Mouse (Mus musculus): Measurements from ENCODE around the gene Esf1. TPM values are rescaled to one million over a fixed set of nuclear protein-coding genes. Genes with fewer than 3 reads are reported as not detected.

Gene Esf1
- polyA plus RNA-seq, 1 experiment: 15.5 TPM

- 76% methylated on average over 4 of the region's 4 CpGs for WGBS
- H3K4me1 ChIP-seq (ENCODE audit: control insufficient read depth, insufficient read depth, low read length): no peaks in the 10 kb centered on the region
- H3K27ac ChIP-seq (ENCODE audit: control insufficient read depth, insufficient read depth, low read depth, low read length, poor library complexity): no peak overlapping the region
- H3K4me3 ChIP-seq (replicated peaks; ENCODE audit: control insufficient read depth, low read depth, low read length): no peak overlapping the region
- TF ChIP-seq POLR2A (IDR thresholded peaks at IDR 0.05; ENCODE audit: borderline replicate concordance, control insufficient read depth, low read depth, low read length) (no peak), CTCF (IDR thresholded peaks at IDR 0.05; ENCODE audit: control insufficient read depth, insufficient read depth, low read length) (no peak)
These were observed 62.7 kb downstream of the Esf1 start for GRCm38 (mm10) chr2:140107641-140108040.

GRCm38 (mm10) chr2:140104951-140105350, 65.4 kb downstream of the Esf1 start:
- Histone ChIP-seq H3K4me3 (replicated peaks; ENCODE audit: control insufficient read depth, low read depth, low read length) (no peak overlapping the region), H3K27ac (ENCODE audit: control insufficient read depth, insufficient read depth, low read depth, low read length, poor library complexity) (no peak overlapping the region), H3K4me1 (ENCODE audit: control insufficient read depth, insufficient read depth, low read length) (no peaks in the 10 kb centered on the region)
- 61% methylated on average over 3 of the region's 3 CpGs for WGBS
- TF ChIP-seq POLR2A (IDR thresholded peaks at IDR 0.05; ENCODE audit: borderline replicate concordance, control insufficient read depth, low read depth, low read length): no peak
- TF ChIP-seq CTCF (IDR thresholded peaks at IDR 0.05; ENCODE audit: control insufficient read depth, insufficient read depth, low read length): no peak

- no peak overlapping the region for H3K27ac ChIP-seq (ENCODE audit: control insufficient read depth, insufficient read depth, low read depth, low read length, poor library complexity)
- TF ChIP-seq CTCF (IDR thresholded peaks at IDR 0.05; ENCODE audit: control insufficient read depth, insufficient read depth, low read length): no peak
- no peak for TF ChIP-seq POLR2A (IDR thresholded peaks at IDR 0.05; ENCODE audit: borderline replicate concordance, control insufficient read depth, low read depth, low read length)
- H3K4me1 ChIP-seq (ENCODE audit: control insufficient read depth, insufficient read depth, low read length): no peaks in the 10 kb centered on the region
- H3K4me3 ChIP-seq (replicated peaks; ENCODE audit: control insufficient read depth, low read depth, low read length): no peak overlapping the region
- WGBS: 81% methylated on average over 3 of the region's 3 CpGs
These were observed 69.6 kb downstream of the Esf1 start for GRCm38 (mm10) chr2:140100551-140101474.

GRCm38 (mm10) chr2:140099971-140100370, 70.4 kb downstream of the Esf1 start:
- TF ChIP-seq POLR2A (IDR thresholded peaks at IDR 0.05; ENCODE audit: borderline replicate concordance, control insufficient read depth, low read depth, low read length) (no peak), CTCF (IDR thresholded peaks at IDR 0.05; ENCODE audit: control insufficient read depth, insufficient read depth, low read length) (no peak)
- WGBS: 86% methylated on average over 3 of the region's 3 CpGs
- Histone ChIP-seq H3K4me1 (ENCODE audit: control insufficient read depth, insufficient read depth, low read length) (no peaks in the 10 kb centered on the region), H3K4me3 (replicated peaks; ENCODE audit: control insufficient read depth, low read depth, low read length) (no peak overlapping the region), H3K27ac (ENCODE audit: control insufficient read depth, insufficient read depth, low read depth, low read length, poor library complexity) (no peak overlapping the region)

GRCm38 (mm10) chr2:140097131-140097591, 73.2 kb downstream of the Esf1 start:
- 56% methylated on average over 3 of the region's 3 CpGs for WGBS
- no peak overlapping the region for H3K4me3 ChIP-seq (replicated peaks; ENCODE audit: control insufficient read depth, low read depth, low read length)
- H3K4me1 ChIP-seq (ENCODE audit: control insufficient read depth, insufficient read depth, low read length): no peaks in the 10 kb centered on the region
- H3K27ac ChIP-seq (ENCODE audit: control insufficient read depth, insufficient read depth, low read depth, low read length, poor library complexity): no peak overlapping the region
- no peak for TF ChIP-seq POLR2A (IDR thresholded peaks at IDR 0.05; ENCODE audit: borderline replicate concordance, control insufficient read depth, low read depth, low read length)
- no peak for TF ChIP-seq CTCF (IDR thresholded peaks at IDR 0.05; ENCODE audit: control insufficient read depth, insufficient read depth, low read length)

- 77% methylated on average over 5 of the region's 5 CpGs for WGBS
- Histone ChIP-seq H3K4me3 (replicated peaks; ENCODE audit: control insufficient read depth, low read depth, low read length) (no peak overlapping the region), H3K27ac (ENCODE audit: control insufficient read depth, insufficient read depth, low read depth, low read length, poor library complexity) (no peak overlapping the region), H3K4me1 (ENCODE audit: control insufficient read depth, insufficient read depth, low read length) (no peaks in the 10 kb centered on the region)
- no peak for TF ChIP-seq CTCF (IDR thresholded peaks at IDR 0.05; ENCODE audit: control insufficient read depth, insufficient read depth, low read length)
- TF ChIP-seq POLR2A (IDR thresholded peaks at IDR 0.05; ENCODE audit: borderline replicate concordance, control insufficient read depth, low read depth, low read length): no peak
These were observed 74.3 kb downstream of the Esf1 start for GRCm38 (mm10) chr2:140096034-140096433.

GRCm38 (mm10) chr2:140093433-140093832, 76.9 kb downstream of the Esf1 start:
- 89% methylated on average over 5 of the region's 5 CpGs for WGBS
- no peak for TF ChIP-seq POLR2A (IDR thresholded peaks at IDR 0.05; ENCODE audit: borderline replicate concordance, control insufficient read depth, low read depth, low read length)
- TF ChIP-seq CTCF (IDR thresholded peaks at IDR 0.05; ENCODE audit: control insufficient read depth, insufficient read depth, low read length): no peak
- H3K27ac ChIP-seq (ENCODE audit: control insufficient read depth, insufficient read depth, low read depth, low read length, poor library complexity): no peak overlapping the region
- no peaks in the 10 kb centered on the region for H3K4me1 ChIP-seq (ENCODE audit: control insufficient read depth, insufficient read depth, low read length)
- no peak overlapping the region for H3K4me3 ChIP-seq (replicated peaks; ENCODE audit: control insufficient read depth, low read depth, low read length)

GRCm38 (mm10) chr2:140084245-140084644, 86.1 kb downstream of the Esf1 start:
- TF ChIP-seq POLR2A (IDR thresholded peaks at IDR 0.05; ENCODE audit: borderline replicate concordance, control insufficient read depth, low read depth, low read length) (no peak), CTCF (IDR thresholded peaks at IDR 0.05; ENCODE audit: control insufficient read depth, insufficient read depth, low read length) (no peak)
- Histone ChIP-seq H3K4me1 (ENCODE audit: control insufficient read depth, insufficient read depth, low read length) (no peaks in the 10 kb centered on the region), H3K27ac (ENCODE audit: control insufficient read depth, insufficient read depth, low read depth, low read length, poor library complexity) (no peak overlapping the region), H3K4me3 (replicated peaks; ENCODE audit: control insufficient read depth, low read depth, low read length) (no peak overlapping the region)
- WGBS: 77% methylated on average over 7 of the region's 7 CpGs
